In the genomic region with DNA sequence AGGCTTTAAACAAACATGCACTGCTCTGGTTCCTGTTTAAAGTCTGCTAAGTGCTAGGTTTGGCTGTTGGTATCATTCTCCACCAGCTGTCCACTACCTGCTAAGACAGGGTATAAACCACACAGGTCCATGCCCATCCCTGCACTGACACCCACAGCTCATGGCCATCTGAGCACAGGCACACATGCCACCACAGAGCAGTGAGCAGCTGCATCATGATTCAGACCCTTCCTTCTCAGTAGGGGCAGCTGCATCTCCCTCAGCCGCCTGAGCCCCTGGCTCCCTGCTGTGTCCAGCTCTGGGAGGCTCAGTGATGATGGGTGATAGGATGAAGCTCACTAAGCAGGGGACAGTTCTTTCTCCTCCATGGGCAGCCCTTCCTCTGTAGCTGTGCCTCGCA, we compare ENCODE assay signal across 23 mouse cellular contexts.
"Had no signal": no experiment of that assay in that cellular context is flagged by ENCODE, and none has a peak within 500 bp of the region (broad histone marks: within the 10 kb centered on the region; RNA-seq: fewer than 3 reads in every experiment).

No protein-coding gene starts in this region.

- H3K4me2 ChIP-seq: heart, embryonic 11.5 days; heart, embryonic 13.5 days; heart, embryonic 15.5 days; hindbrain, embryonic 13.5 days; hindbrain, embryonic 15.5 days; limb, embryonic 13.5 days; limb, embryonic 15.5 days; liver, embryonic 12.5 days had no signal

- H3K27me3 ChIP-seq: heart, embryonic 15.5 days; hindbrain, embryonic 13.5 days; hindbrain, embryonic 15.5 days; limb, embryonic 13.5 days; limb, embryonic 15.5 days had no signal

- H3K36me3 ChIP-seq: heart, embryonic 13.5 days; heart, embryonic 15.5 days; hindbrain, embryonic 13.5 days; hindbrain, embryonic 15.5 days; limb, embryonic 13.5 days; limb, embryonic 15.5 days; liver, embryonic 12.5 days had no signal

- H3K4me1 ChIP-seq: hindbrain, embryonic 13.5 days; hindbrain, embryonic 15.5 days; limb, embryonic 13.5 days; limb, embryonic 15.5 days; liver, embryonic 12.5 days had no signal

- H3K27ac ChIP-seq: heart, adult 2 months; heart, embryonic 13.5 days; heart, embryonic 15.5 days; hindbrain, embryonic 13.5 days; hindbrain, embryonic 15.5 days; hindbrain, postnatal 0 days; limb, embryonic 13.5 days; limb, embryonic 15.5 days; liver, embryonic 12.5 days; liver, embryonic 14.5 days had no signal

- H3K9me3 ChIP-seq: heart, embryonic 13.5 days; heart, embryonic 15.5 days; hindbrain, embryonic 13.5 days; hindbrain, embryonic 15.5 days; limb, embryonic 13.5 days; limb, embryonic 15.5 days; liver, embryonic 12.5 days had no signal

- H3K9ac ChIP-seq: heart, embryonic 13.5 days; heart, embryonic 15.5 days; hindbrain, embryonic 13.5 days; hindbrain, embryonic 15.5 days; limb, embryonic 13.5 days; limb, embryonic 15.5 days; liver, embryonic 12.5 days; liver, embryonic 14.5 days had no signal

- H3K4me3 ChIP-seq: heart, adult 2 months; heart, embryonic 13.5 days; heart, embryonic 15.5 days; hindbrain, embryonic 13.5 days; hindbrain, embryonic 15.5 days; limb, embryonic 13.5 days; limb, embryonic 15.5 days; liver, embryonic 12.5 days had no signal

- ATAC-seq: hindbrain, postnatal 0 days; liver, embryonic 12.5 days had no signal

- DNase-seq: gastrocnemius, postnatal 14 days; gastrocnemius, postnatal 36 days; heart, adult 11 months; heart, adult 2 months; heart, postnatal 14 days; heart, postnatal 36 days; kidney, adult 18-20 months; kidney, adult 8-10 months; kidney, postnatal 10 days; kidney, postnatal 36 days; layer of hippocampus, adult 9-11 months; layer of hippocampus, postnatal 36 days; left cerebral cortex, postnatal 4 days had no signal
